Mouse (Mus musculus) embryonic fibroblast, embryonic 13.5 days (primary cell): ENCODE data around the gene Fli1.

Source experiments
- CTCF ChIP-seq: IDR thresholded peaks from 2 replicates; pipeline ENCODE4 v1.5.1; 2011; ENCODE audit warnings: mild to moderate bottlenecking, control low read depth, low read length, moderate library complexity, borderline replicate concordance; ENCODE audit not compliant: insufficient read depth
- POLR2A ChIP-seq: IDR thresholded peaks from 2 replicates; pipeline ENCODE4 v1.6.1; 2011; ENCODE audit warnings: low read depth, mild to moderate bottlenecking, control low read depth, low read length, moderate library complexity

- TF ChIP-seq CTCF (no peak), POLR2A (no peak)
Observed at GRCm38 (mm10) chr9:32515894-32516686, 26.6 kb downstream of the Fli1 start.
